Mouse (Mus musculus) right cerebral cortex, postnatal 36 days (tissue): Measurements from ENCODE around the gene Spata19.
A peak's percentile ranks its signal among the peaks of the same experiment; 100 is the strongest.

Experiments used
- DNase-seq, 2 experiments: peaks; one replicate each; pipeline ENCODE4 v3.0.0; 2022; ENCODE audit warnings: low spot score in 2 of 2, mixed read lengths in 1 of 2

The Spata19 gene

GRCm38 (mm10) chr9:27396500-27396899 lies at the start of gene Spata19:
Gene Spata19 (plus strand): TSS chr9:27396800.
- no peak for DNase-seq

GRCm38 (mm10) chr9:27353082-27353481 lies 43.5 kb upstream of the Spata19 start:
- DNase-seq, result no peak

GRCm38 (mm10) chr9:27357893-27358292 lies 38.7 kb upstream of the Spata19 start:
- DNase-seq, result no peak

GRCm38 (mm10) chr9:27367231-27367630 lies 29.4 kb upstream of the Spata19 start:
- DNase-seq, result no peak

GRCm38 (mm10) chr9:27369108-27369507 lies 27.5 kb upstream of the Spata19 start:
- no peak for DNase-seq

- no peak for DNase-seq
Measured at GRCm38 (mm10) chr9:27375746-27376145, 20.9 kb upstream of the Spata19 start.

- no peak for DNase-seq
Measured at GRCm38 (mm10) chr9:27386951-27387350, 9.6 kb upstream of the Spata19 start.

- no peak for DNase-seq
Measured at GRCm38 (mm10) chr9:27401169-27401568, 4.6 kb downstream of the Spata19 start.

GRCm38 (mm10) chr9:27409733-27410132 lies 13.1 kb downstream of the Spata19 start:
- DNase-seq, result no peak

- DNase-seq, result peak; percentile 58 to 59
Measured at GRCm38 (mm10) chr9:27414058-27414460, 17.5 kb downstream of the Spata19 start.

- no peak for DNase-seq
Measured at GRCm38 (mm10) chr9:27424511-27424910, 27.9 kb downstream of the Spata19 start.

- DNase-seq, result no peak
Measured at GRCm38 (mm10) chr9:27428552-27428951, 32.0 kb downstream of the Spata19 start.

- no peak for DNase-seq
Measured at GRCm38 (mm10) chr9:27433301-27433700, 36.7 kb downstream of the Spata19 start.

GRCm38 (mm10) chr9:27435936-27436335 lies 39.3 kb downstream of the Spata19 start:
- DNase-seq, result no peak

- peak; percentile 21 to 47 for DNase-seq
Measured at GRCm38 (mm10) chr9:27437391-27438061, 40.9 kb downstream of the Spata19 start.

- no peak for DNase-seq
Measured at GRCm38 (mm10) chr9:27449780-27450422, 53.3 kb downstream of the Spata19 start.
